Mouse (Mus musculus) liver, embryonic 16.5 days (tissue): Measurements from ENCODE around the gene Gtf2a1l. TPM values are rescaled to one million over a fixed set of nuclear protein-coding genes. Genes with fewer than 3 reads are reported as not detected.

Source experiments
- ATAC-seq: fragments of 200-750 bp; cut with Nextera tagmentation; 2 replicates; pipeline ENCODE4 v1.8.0; 2017; ENCODE audit warnings: low read depth, mild to moderate bottlenecking, moderate number of reproducible peaks, moderate library complexity
- H3K27ac ChIP-seq: fragments of 300-500 bp; sonication (generic); 2 replicates; pipeline ENCODE4 v1.5.1; 2014; ENCODE audit warnings: mild to moderate bottlenecking, low read length
- H3K27me3 ChIP-seq: fragments of 300-500 bp; sonication (generic); 2 replicates; pipeline ENCODE4 v1.6.1; 2014; ENCODE audit warnings: low read depth, low read length, mixed read lengths; ENCODE audit not compliant: control insufficient read depth, insufficient read depth
- H3K36me3 ChIP-seq: fragments of 300-500 bp; sonication (generic); 2 replicates; pipeline ENCODE4 v1.6.1; 2014; ENCODE audit warnings: mild to moderate bottlenecking; ENCODE audit not compliant: control insufficient read depth, insufficient read depth
- H3K4me1 ChIP-seq: fragments of 300-500 bp; sonication (generic); 2 replicates; pipeline ENCODE4 v1.6.1; 2014; ENCODE audit warnings: low read depth, low read length, mixed read lengths; ENCODE audit not compliant: control insufficient read depth
- H3K4me2 ChIP-seq: fragments of 300-500 bp; sonication (generic); 2 replicates; pipeline ENCODE4 v1.6.1; 2014; ENCODE audit warnings: low read depth, low read length, mixed read lengths
- H3K4me3 ChIP-seq: fragments of 300-500 bp; sonication (generic); 2 replicates; pipeline ENCODE4 v1.5.1; 2014; ENCODE audit warnings: low read depth, mild to moderate bottlenecking, low read length
- H3K9ac ChIP-seq: fragments of 300-500 bp; sonication (generic); 2 replicates; pipeline ENCODE4 v1.6.1; 2014; ENCODE audit warnings: low read depth, low read length
- H3K9me3 ChIP-seq: fragments of 300-500 bp; sonication (generic); replicated peaks from 2 replicates; pipeline ENCODE4 v1.6.1; 2016; ENCODE audit warnings: low read length; ENCODE audit not compliant: control insufficient read depth
- WGBS: fragments of 180-500 bp; shearing (Covaris S2); extraction: QIAGEN DNeasy Blood & Tissue Kit; methylation state at CpG from one replicate; pipeline ENCODE4 v1.1.7; 2014; ENCODE audit not compliant: insufficient replicate concordance; 5-methylcytosine and 5-hydroxymethylcytosine counted together
- polyA plus RNA-seq: library from polyadenylated mRNA; unstranded; fragments of >200 nt; fragmentation: Nextera tagmentation; extraction: Ambion mirVana; gene quantifications from 2 replicates; pipeline ENCODE4 v1.2.1, GENCODE M21; 2015

The Gtf2a1l gene
- polyA plus RNA-seq, 1 experiment from 2014 or later: not detected

DNA sequence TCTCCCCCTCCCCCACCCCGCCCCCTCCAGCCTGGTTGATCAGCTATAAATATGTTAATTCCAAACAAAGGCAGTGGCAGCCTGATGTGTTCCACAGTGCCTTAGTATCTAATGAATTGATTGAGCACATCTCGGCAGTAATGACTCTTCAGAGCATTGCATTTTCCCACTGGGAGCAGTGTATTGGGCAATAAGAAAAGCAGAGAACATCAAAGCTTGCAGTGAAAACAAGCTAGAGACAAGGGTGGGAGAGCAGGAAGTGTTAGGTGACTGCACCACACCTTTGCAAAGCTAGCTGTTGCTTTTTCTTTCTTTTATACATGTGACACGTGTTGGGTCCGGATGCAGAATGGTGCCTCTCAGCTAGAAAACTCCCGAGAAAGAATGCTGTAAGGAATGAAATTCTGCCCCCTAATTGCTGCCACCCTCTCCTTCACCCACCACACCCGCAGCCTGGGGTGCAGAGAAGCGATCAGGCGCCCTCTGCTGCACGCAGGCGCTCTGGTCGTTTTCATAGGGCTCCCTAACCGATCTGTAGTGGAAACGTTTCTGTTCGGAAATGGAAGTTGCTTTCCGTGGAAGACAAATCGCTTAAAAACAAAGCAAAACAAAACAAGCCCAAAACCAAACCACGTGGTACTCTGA, 84.5 kb downstream of the Gtf2a1l start:
- no peaks in the 10 kb centered on the region for H3K36me3 ChIP-seq
- no peaks in the 10 kb centered on the region for H3K4me1 ChIP-seq
- H3K9ac ChIP-seq: no peak overlapping the region
- no peak overlapping the region for H3K27ac ChIP-seq
- WGBS: 5% methylated on average over 17 of the region's 17 CpGs
- H3K9me3 ChIP-seq: no peaks in the 10 kb centered on the region
- ATAC-seq: no peak
- no peak overlapping the region for H3K4me2 ChIP-seq
- H3K27me3 ChIP-seq: no peaks in the 10 kb centered on the region
- H3K4me3 ChIP-seq: no peak overlapping the region

DNA sequence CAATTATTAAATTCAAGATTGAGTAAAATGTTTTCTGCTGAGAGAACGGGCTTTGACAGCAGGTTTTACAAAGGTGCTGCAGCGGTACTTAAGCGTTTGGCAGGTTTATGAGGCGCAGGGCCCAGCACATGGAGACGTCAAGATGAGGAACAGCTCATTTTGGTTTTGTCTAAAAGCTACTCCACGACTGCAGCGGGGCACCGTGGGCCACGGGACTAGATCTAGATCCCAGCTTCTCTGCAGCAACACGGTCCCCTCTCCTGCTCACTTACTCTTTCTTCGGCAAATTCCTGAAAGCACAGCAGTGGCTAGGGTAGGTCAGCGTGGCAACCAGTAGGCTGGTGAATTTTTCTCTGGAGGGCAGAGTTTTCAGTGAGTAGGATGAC, 85.0 kb downstream of the Gtf2a1l start:
- Histone ChIP-seq H3K4me2 (no peak overlapping the region), H3K36me3 (no peaks in the 10 kb centered on the region), H3K9me3 (no peaks in the 10 kb centered on the region), H3K27me3 (no peaks in the 10 kb centered on the region), H3K4me3 (no peak overlapping the region), H3K27ac (no peak overlapping the region), H3K9ac (no peak overlapping the region), H3K4me1 (no peaks in the 10 kb centered on the region)
- WGBS: 37% methylated on average over 12 of the region's 12 CpGs
- ATAC-seq: no peak

DNA sequence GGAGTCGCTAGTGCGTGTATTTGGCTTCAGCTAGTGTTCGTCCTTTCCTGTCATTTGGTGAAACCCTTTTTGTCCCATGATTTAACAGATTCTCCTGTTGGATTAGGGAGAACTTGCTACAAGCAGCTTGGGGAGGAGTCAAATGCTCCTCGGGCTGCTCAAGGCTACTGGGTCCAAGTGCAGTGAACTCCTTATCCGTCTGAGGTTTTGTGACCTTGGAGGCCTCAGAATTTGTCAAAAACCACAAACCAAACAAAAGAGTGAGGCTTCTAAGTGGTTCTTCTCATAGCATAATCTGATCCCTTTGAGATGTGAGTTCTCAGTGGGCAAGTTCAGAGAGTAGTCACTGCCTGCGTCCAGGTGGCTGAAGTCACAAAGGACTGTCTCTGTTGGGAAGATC, 87.3 kb downstream of the Gtf2a1l start:
- H3K4me3 ChIP-seq: no peak overlapping the region
- no peak overlapping the region for H3K9ac ChIP-seq
- 37% methylated on average over 6 of the region's 6 CpGs for WGBS
- H3K4me1 ChIP-seq: no peaks in the 10 kb centered on the region
- no peak for ATAC-seq
- no peaks in the 10 kb centered on the region for H3K36me3 ChIP-seq
- H3K27ac ChIP-seq: no peak overlapping the region
- no peak overlapping the region for H3K4me2 ChIP-seq
- no peaks in the 10 kb centered on the region for H3K9me3 ChIP-seq
- H3K27me3 ChIP-seq: no peaks in the 10 kb centered on the region

DNA sequence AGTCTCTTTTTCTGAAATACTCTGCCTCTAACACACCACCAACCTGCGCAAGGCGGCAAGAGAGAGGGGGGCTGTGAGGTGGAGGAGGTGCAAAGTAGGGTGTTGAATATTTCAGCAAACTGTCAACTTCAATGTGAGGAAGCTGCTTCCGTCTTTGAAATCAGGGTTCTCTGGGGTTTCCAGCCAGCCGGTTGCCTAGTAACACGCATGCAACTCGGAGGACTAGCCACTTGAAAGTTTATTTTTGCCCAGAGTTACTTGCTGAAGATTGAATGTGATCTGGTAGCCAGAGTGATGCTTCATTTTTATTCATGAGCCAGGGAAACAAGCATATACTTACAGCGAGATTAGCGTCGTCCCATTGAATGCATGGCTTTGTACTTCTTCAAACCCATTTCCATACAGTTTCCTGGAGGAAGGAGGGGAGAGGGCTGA, 89.6 kb downstream of the Gtf2a1l start:
- Histone ChIP-seq H3K27ac (no peak overlapping the region), H3K9ac (no peak overlapping the region), H3K4me1 (no peaks in the 10 kb centered on the region), H3K9me3 (no peaks in the 10 kb centered on the region), H3K27me3 (no peaks in the 10 kb centered on the region), H3K4me2 (no peak overlapping the region), H3K4me3 (no peak overlapping the region), H3K36me3 (no peaks in the 10 kb centered on the region)
- no peak for ATAC-seq
- 20% methylated on average over 9 of the region's 9 CpGs for WGBS

DNA sequence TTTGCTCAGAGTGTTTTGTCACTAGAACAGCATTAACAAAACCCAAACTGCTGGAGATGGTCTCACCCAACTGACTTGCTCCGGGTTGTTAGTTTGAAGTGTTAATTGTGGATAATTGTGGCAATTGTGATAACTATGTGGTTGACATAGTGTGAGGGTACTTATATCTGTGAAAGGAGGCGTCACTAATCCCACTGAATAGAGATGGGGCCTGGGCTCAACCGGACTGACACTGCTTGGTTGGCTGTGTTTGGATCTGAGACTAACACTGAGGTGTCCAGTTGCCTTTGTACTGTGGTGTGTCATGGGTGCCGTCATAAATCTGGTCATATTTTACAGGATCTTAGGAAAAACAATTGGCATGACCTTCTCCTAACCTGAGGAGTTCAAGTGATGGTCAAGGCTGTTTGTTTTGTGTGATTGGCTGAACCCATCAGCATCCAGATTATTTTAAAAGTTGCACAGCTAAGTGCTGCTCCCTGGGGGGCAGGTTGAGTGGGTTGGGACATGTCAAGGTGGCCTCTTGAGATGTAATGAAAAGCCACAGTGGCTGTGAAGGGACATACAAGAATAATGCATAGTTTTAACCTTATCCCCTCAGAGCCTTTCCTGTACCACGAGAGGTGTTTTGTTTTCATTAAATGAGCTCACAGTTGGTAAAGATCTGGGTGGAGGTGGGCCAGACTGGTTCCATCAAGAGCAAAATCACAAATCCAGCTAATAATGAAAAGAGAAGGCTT, 95.1 kb downstream of the Gtf2a1l start:
- WGBS: 52% methylated on average over 5 of the region's 5 CpGs
- H3K36me3 ChIP-seq: no peaks in the 10 kb centered on the region
- H3K9me3 ChIP-seq: no peaks in the 10 kb centered on the region
- H3K9ac ChIP-seq: no peak overlapping the region
- H3K4me2 ChIP-seq: no peak overlapping the region
- no peak overlapping the region for H3K4me3 ChIP-seq
- no peaks in the 10 kb centered on the region for H3K27me3 ChIP-seq
- no peak for ATAC-seq
- no peak overlapping the region for H3K27ac ChIP-seq
- H3K4me1 ChIP-seq: no peaks in the 10 kb centered on the region

DNA sequence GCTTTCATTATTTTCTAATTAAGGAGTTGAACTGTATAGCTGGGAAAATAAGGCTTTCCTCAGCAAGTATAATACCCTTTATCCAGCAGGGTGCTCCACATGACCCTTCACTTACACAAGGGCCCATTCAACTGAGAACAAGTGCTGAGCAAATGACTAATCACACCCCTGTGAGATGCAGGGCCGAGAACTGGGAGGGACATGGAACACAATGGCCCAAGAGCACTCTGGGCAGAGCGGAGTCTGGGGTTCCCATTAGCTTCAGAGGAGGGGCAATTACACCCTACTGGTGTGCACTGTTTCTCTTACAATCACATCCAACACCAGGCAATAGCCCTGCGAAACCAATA, 95.7 kb downstream of the Gtf2a1l start:
- H3K9me3 ChIP-seq: no peaks in the 10 kb centered on the region
- ATAC-seq: no peak
- no peak overlapping the region for H3K27ac ChIP-seq
- no peak overlapping the region for H3K4me2 ChIP-seq
- H3K27me3 ChIP-seq: no peaks in the 10 kb centered on the region
- WGBS: 64% methylated on average over 3 of the region's 3 CpGs
- H3K36me3 ChIP-seq: no peaks in the 10 kb centered on the region
- no peak overlapping the region for H3K4me3 ChIP-seq
- no peaks in the 10 kb centered on the region for H3K4me1 ChIP-seq
- no peak overlapping the region for H3K9ac ChIP-seq

Other genes with a start within 250 kb of the Gtf2a1l start
- gene Foxn2, start 227.9 kb upstream of the Gtf2a1l start, polyA plus RNA-seq: 11.0 and 11.8 TPM in 2 replicates
- gene Ppp1r21, start 138.5 kb upstream of the Gtf2a1l start, polyA plus RNA-seq: 9.6 and 10.6 TPM in 2 replicates
- gene Ston1, start 71.0 kb upstream of the Gtf2a1l start, polyA plus RNA-seq: 0.91 and 0.96 TPM in 2 replicates
- not detected in 2 replicates for gene Lhcgr, start 123.3 kb downstream of the Gtf2a1l start, polyA plus RNA-seq